Mouse (Mus musculus) adrenal gland (tissue): ENCODE results near the gene Rag2.

Source experiments
- intact Hi-C: fragments of 180-260 bp; cut with DNase I; formaldehyde crosslinking; loops from one replicate; pipeline ENCODE4 v1.15.1; 2025

Gene Rag2

DNA sequence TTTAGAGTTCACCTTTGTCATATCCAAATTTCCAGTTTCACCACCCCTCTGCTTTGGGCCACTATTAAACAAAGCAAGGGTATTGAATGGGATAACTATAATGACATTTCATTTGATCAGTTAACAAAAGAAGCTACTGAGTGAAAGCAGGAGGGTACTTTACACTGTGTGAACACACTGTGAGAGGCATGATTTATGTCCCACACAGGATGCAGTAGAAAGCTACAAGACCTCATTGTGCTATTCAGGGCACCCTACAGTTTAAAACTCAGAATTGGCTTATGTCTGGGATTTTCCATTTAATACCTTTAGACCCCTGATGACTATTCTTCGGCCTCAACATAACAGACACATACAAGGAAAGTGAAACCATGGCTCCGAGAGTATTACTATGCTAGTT lies 1.5 kb upstream of the Rag2 start:
- intact Hi-C loops: no loop called here

DNA sequence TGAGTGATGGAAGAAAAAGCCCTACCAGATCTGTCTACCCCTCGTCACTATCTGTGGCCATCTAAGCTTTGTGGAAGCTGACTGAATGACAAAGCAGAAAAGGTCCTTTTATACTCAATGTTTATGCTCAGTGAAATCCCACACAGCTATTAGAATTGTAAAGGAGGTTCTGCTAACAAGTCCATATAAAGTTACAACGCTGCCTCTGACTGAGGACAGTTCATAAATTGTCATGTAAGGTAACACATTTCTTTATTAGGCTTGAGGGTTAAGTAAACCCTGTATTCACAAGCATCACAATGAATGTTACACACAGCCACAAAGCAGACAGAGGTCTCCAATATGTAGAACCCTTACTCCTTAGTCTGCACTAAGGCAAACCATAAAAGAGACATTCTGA lies 507 bp upstream of the Rag2 start:
- intact Hi-C loops: no loop called here

DNA sequence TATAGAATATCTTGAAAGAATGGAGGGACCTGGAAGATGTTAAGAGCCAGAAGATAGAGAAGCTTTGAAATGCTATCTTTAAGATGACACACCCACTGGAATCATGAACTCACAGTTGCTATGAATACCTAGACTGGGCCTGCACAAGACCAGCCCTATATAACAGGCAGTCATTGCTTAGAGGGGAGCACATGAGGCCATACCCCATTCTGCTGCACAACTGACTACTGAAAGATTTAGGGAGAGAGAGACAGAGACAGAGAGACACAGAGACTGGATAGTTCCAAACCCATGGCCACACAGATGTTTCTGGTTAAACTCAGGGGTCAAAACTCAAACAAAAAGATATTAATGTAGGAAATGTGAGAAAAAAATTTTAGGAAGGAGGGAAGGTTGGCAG lies 2.7 kb downstream of the Rag2 start:
- intact Hi-C loops: no loop called here

DNA sequence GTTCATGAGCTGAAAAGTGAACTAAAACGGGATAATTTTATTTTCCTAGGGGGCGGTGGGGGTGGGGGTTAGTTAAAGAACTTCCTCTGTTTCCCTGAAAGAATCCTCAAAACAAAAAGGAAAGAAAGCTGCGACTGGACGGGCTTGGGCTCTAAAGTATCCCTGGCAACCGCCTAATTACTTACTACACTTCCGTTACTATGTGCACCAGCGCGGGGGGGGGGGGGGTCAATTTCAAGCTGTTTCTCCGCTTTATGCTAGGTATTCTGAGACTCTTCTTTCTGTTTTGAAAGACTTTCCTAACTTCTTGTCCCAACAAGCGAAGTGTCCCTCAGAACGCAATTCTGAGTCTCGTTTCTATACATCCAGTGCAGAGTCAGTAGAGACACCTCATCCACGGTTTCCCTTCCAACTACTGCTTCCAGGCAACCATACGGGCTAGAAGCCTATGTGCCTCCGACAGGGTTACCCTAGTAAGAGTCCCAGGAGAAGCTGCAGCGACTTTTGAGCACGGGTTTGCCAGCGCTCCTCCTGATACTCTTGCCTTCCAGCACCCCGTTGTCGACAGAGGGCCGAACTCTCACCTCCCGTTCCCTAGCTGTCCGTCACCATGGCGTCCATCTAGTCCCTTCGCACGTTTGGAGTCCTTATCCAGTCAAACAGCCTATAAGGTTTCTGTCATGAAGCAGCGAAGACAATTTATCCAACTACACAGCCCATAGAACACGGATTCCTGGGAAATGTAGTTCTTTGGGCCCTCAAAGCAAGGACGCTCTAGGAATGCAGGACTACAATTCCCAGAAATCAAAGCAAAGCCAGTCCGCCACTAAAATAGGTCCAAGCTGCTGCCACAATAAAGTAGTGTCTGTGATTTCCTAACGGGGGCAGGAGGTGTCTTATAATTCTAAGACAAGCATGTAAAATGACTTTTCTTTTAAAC lies 4.0 kb downstream of the Rag2 start:
- intact Hi-C loops: no loop called here

DNA sequence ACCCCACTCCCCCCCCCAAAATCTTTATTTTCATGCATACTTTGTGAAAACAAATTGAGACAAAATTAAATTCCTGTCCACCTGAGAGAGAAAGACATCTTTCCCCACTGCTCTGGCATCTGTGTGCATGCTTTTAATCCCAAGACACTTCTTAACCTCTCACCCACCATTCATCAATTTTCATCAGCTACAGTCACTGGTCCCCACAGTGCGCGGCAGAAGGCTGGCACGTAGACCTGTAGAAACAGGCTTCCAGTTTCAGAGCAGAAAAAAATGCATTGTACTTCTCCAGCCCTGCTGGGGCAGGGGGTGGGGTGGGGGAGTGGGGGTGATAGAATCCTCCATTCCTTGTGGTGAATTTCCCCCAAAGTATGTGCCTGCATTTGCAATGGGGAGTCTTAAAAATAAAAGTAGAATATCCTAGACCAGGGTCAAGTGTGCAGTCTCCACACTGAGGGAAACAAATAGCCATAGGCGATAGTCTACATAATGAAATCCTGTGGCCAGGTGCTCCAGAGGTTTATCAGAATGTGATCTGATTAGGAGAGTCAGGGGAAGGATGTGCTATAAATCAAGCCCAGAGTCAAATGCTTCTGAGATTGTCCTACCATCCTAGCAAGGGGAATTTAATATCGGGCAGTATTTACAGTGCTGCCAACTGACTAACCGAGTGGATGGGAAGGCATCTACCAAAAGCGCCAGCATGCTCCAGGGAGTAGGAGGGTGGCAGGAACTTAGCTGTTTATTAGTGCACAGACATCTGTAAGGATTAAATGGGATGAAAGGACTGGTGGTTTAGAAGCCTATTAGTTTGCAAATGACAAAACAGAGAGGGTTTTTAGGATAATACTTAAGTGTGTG lies 14.7 kb downstream of the Rag2 start:
- intact Hi-C loops: no loop called here

DNA sequence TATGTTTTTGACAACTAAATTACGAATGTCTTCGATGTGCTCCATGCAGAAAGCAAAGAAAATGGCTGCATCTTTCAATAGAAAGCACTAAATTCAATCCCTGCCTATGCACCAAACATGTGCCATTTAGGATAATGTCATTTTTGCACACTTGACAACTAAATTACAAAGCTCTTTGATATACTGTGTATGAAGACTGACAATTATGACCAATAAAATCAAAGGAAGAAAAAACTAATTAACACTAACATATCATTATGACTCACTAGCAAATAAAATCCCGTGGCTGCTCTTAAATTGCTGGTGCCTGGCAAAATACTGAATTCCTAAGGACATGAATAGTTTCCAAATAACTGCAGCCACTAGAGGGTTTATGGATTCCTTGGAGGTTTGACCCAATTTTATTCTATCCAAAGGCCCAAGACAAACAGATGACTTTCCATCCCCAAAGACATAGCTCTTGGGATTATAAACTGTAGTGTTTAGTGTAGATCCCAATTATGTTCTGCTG lies 15.4 kb downstream of the Rag2 start:
- intact Hi-C loops: no loop called here

DNA sequence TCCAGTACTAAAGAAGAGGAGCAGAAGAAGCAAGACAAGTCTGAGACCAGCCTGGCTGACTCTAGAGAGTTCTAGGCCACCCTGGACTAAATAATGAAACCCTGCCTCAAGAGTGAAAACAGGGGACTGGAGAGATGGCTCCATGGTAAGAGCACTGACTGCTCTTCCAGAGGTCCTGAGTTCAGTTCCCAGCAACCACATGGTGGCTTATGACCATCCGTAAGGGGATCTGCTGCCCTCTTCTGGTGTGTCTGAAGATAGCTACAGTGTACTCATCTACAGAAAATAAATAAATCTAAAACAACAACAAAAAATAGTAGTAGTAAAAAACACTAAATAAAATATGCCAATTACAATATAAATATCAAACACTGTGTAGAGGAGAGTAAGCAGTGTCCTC lies 21.3 kb downstream of the Rag2 start:
- intact Hi-C loops: no loop called here

DNA sequence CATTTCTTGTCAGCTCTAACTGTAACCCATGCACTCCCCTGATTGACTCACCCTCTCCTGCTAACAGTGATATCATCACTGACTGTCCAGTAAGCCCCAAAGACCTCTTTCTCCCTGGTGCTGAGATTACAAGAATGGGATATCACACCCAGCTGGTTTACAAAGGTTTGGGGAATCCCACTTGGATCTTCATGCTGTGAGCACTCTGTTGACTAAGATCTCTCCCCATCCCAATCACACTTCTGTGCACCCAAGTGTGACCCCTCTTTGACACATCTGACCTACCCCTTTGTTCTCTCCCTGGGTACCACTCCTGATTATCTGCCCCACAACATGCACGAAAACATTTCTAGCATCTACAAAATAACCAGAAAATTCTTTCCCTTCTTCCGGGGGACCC lies 23.8 kb downstream of the Rag2 start:
- intact Hi-C loops: no loop called here

DNA sequence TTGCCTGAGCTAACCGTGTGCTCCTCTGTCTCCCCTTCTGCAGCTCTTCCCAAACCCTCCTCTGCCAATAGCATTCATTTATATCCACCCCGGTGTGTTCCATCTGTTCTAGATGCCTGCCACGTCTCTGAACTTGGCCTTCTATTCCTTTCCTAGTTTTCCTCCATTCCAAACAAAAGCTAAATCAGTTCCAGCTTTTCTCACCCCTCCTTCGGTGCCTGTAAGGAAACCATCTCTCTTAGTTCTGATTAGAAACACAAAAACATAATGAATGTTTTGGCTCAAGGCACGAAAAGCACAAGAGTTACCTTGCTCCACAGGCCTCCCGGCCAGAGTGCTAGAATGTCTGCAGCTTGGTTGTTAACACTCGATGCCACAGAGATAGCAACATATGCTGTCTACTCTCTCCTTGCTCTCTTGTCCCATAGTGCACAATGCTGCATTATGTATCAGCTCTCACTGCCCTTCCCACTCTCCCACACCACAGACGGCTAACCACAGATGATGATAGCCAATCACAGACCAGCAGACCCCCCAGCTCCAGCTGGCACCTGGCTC lies 24.7 kb downstream of the Rag2 start, which contains the start of the genes Rag1 and B230118H07Rik:
Rag1 (minus strand) TSS at position 388 of the 558 bp plus-strand sequence.
B230118H07Rik (minus strand) TSS at position 419 of the 558 bp plus-strand sequence.
- intact Hi-C loops: no loop called here

DNA sequence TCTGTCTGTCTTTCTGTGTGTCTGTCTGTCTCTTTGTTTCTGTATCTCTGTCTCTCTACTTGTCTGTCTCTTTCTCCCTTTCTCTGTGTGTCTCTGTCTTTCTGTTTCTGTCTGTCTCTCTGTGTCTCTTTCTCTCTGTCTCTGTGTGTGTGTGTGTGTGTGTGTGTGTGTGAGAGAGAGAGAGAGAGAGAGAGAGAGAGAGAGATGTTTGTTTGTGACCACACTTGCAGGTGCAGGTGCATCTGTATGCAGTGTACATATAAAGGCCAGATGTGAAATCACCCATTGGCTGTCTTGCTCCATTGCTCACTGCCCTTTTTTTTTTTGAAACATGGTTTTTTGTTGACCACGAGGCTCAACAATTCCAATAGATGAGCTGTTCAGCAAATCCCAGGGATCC lies 25.9 kb downstream of the Rag2 start:
- intact Hi-C loops: loop anchor here (5.0 kb wide), 1 partner anchor 178 kb away; no protein-coding TSS in a partner anchor

DNA sequence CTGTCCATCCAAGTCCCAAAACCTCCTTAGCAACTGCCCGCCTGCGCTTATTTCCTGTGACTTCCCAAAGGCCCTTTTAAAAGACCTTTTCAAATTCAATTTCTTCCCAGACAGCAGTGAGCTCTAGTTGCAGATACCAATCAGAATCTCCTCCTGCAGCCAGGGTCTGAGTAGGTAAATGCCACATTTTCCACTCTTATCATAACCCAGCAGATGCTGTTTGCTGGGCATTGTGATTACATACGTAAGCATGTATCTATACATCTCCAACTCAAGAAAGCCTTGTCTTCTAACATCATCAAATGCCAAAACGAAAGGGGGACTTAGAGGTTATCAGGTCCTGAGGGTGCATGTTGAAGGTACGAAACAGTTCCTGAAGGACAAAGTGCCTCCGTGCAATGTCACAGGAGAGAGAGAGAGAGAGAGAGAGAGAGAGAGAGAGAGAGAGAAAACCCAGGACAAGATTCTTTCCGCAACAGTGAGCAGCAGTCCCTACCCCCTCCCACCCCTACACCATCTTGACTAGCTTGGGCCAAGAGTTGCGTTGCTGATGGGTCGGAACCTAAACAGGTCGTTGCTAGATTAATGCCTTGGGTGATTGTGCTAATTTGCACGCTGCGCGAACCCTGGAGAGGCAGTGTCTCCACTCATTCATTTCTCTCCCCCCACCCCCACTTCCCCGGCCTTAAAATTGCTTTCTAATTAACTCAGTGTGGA lies 27.8 kb downstream of the Rag2 start:
- intact Hi-C loops: loop anchor here (5.0 kb wide), 1 partner anchor 180 kb away; no protein-coding TSS in a partner anchor

DNA sequence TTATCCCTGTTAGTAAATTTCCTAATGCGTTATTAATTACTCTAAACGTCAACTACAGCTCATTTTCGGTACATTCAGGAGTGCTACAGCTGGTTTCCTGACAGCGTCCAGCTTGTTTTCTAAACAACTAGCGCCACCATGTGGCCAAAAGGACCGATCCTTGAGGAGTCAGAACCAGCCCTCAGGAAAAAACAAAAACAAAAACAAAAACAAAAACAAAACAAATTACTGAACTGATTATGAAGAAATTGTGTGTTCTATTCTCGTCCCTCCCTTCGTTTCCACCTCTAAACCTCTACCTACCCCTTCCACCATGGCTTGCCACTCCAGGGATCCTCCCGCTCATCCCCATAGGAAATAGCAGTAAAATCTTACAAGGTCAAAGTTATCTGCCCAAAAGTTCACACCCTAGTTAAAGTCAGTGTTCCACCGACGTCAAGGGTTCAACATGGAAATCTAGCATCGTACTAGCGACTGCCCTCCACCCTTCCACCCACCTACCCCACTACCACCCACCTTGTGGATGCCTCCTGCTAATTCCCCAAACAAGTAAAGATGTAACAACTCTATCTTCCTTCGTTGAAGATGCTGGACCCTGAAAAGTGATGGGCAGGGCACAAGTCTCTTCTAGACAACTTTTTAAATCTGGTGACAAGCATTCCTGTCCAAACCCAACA lies 28.5 kb downstream of the Rag2 start:
- intact Hi-C loops: loop anchor here (5.0 kb wide), 1 partner anchor 181 kb away; no protein-coding TSS in a partner anchor

DNA sequence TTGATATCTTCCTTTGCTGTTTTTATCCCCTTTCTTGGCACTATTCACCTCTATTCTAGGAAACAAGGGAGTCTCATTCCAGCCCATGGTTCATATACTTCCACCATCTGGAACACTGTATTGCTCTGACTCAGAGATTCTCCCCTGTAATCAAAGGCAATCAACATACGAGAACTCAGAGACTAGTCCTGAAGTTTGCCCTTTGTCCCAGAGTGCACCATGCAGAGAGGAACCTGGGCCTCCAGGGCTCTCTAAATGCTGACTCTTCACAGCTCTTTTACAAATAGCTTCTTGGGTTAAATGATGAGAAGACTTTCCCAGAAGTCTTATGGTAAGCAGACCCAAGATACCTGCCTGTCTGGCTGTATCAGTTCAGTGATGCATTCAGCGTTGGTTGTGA lies 36.0 kb downstream of the Rag2 start:
- intact Hi-C loops: no loop called here

DNA sequence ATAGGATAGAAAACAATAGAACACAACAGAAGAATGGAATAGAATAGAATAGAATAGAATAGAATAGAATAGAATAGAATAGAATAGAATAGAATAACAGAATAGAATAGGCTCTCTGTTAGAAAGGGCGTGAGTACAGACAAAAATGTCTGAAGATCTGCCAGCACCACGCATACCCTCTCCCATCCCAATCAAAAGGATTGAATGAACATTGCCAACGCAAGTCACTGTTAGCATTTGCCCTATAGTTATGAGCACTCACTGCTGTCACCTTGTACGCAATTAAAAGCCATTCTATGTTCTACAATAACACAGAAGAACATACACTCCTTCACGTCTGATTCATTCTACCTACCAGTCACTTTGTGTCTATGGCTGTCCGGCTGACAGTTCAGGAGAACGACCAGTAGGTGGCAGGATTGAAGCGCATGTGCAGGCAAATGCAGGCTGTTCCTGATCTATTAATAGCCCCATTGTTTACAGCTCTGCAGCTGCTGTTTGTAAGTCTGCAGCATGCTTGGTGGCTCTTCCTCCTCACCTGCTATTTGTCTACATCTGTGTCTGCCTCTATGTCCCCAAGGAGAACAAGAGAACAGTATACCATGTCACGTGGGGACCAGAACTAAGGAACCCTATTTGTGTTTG lies 40.7 kb downstream of the Rag2 start:
- intact Hi-C loops: no loop called here

DNA sequence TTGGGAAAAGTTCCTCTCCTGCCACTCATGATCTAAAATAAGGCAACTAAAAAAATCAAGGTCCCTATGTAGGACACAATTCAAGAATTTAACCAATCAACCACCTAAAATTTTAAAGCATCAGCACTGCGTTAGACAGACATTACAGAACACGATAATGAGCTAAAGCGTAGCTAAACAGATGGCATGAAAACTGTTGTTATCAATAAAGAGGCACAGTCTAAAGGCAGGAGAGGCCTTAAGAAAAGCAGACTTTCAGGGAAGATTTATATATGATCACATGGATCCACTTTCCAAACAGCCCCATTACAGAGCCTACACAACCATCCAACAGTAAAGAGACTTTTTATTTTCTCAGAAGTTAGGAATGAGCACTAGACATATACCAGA lies 41.2 kb downstream of the Rag2 start:
- intact Hi-C loops: no loop called here

DNA sequence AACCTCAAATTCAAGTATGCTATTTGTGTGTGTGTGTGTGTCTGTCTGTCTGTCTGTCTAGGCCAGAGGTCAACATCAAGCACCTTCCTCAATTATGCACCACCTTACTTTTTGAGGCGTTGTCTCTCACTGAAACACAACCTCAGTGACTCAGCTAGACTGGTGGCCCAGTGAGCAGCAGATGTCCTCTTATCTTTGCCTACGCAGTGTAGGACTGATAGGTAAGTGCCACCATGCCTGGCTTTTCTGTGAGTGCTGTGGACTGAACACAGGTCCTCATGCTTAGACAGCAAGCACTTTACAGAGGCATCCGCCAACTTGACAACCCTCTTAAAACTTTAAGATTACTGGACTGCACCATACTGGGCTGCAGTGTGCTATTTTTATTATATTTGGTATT lies 44.2 kb downstream of the Rag2 start:
- intact Hi-C loops: no loop called here

DNA sequence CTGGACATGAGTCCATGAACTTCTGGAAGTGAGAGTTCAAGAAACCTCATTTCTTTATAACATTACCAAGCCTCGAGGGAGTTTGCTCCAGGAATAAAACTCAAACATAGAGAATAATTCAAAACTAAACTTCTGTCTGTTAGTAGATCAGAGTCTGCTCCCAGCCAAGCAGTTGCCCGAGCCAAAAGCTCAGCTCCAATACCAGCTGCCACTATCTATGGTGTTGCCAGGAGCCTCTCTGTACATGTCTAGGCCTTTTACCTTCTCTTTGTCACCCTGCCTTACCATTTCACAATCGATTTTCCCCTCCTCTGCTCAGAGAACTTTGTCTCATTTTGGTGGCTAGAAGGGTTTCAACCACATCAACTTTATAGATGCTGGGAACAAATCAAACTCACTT lies 49.0 kb downstream of the Rag2 start:
- intact Hi-C loops: no loop called here

DNA sequence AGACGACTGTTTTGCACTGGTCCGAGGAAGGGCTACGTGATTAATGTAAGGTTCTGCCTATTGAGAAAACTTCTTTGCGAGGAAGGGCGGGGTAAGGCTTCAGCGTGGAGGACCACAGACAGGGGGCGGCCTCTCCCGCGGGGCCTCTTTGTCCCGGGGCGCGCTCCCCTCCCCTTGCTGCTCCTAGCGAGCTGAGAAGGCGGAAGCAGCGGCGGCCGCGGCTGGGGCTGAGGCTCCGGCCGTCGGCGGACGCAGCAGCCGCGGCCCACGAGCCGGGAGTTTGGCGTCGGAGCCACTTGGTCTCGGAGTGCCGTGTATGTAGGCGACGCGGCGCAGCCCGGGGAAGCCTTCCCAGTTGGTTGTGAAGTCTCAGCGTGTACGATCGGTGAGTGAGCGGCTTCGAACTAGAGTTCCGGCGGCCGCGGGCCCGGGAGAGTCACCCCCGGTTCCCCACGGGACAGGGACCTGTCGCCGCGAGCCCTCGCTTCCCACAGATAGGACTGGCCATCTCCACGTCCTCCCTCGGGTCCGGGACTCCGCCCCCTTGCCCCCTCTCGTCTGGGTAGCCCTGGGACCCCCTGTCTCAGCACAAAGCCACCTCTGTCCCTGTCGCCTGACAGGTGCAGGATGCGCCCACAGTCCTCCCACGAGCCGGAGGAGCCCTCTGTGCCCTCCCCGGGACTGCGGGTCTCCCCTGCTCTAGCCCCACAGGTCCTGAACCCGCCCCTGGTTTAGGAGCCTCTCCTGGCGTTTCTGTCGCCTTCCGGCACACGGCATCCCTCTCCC lies 53.9 kb downstream of the Rag2 start, which contains the start of gene Traf6:
Traf6 (plus strand) TSS at position 194 of the 786 bp plus-strand sequence.
- intact Hi-C loops: no loop called here
